Mouse (Mus musculus) kidney, adult 2 months (tissue): ENCODE data around the gene Tmem179.

ENCODE experiments used
- CTCF ChIP-seq: fragments of 200-500 bp; conservative IDR thresholded peaks from 2 replicates; pipeline ENCODE4 v1.5.1; 2011; ENCODE audit warnings: low read depth, mild to moderate bottlenecking, control low read depth, low read length, moderate library complexity, mixed read lengths; ENCODE audit not compliant: insufficient read depth, insufficient read length
- POLR2A ChIP-seq: fragments of 200-500 bp; IDR thresholded peaks from one replicate; pipeline ENCODE4 v1.6.1; 2011; ENCODE audit warnings: low read depth, low read length, control low read depth

- TF ChIP-seq POLR2A (no peak), CTCF (no peak)
These were observed 43.1 kb upstream of the Tmem179 start for GRCm38 (mm10) chr12:112559671-112560070.
